Mouse (Mus musculus) lung, embryonic 14.5 days (tissue): ENCODE measurements around the gene Ms4a18. TPM values are rescaled to one million over a fixed set of nuclear protein-coding genes. Genes with fewer than 3 reads are reported as not detected.
A peak's percentile ranks its signal among the peaks of the same experiment; 100 is the strongest.

Experiments
- ATAC-seq: fragments of 200-750 bp; cut with Nextera tagmentation; 2 replicates; pipeline ENCODE4 v1.8.0; 2017; ENCODE audit warnings: mild to moderate bottlenecking, moderate TSS enrichment, moderate library complexity; ENCODE audit not compliant: insufficient read depth
- DNase-seq: peaks from one replicate; pipeline ENCODE4 v3.0.0-alpha.2; 2015
- H3K27ac ChIP-seq: fragments of 300-500 bp; sonication (generic); 2 replicates; pipeline ENCODE4 v1.5.1; 2014; ENCODE audit warnings: low read depth, mild to moderate bottlenecking, moderate library complexity
- H3K27me3 ChIP-seq: fragments of 300-500 bp; sonication (generic); 2 replicates; pipeline ENCODE4 v1.6.1; 2014; ENCODE audit warnings: low read length, control low read depth; ENCODE audit not compliant: insufficient read depth
- H3K36me3 ChIP-seq: fragments of 300-500 bp; sonication (generic); 2 replicates; pipeline ENCODE4 v1.6.1; 2014; ENCODE audit warnings: control low read depth; ENCODE audit not compliant: insufficient read depth
- H3K4me1 ChIP-seq: fragments of 300-500 bp; sonication (generic); 2 replicates; pipeline ENCODE4 v1.6.1; 2014; ENCODE audit warnings: antibody characterized with exemption, control low read depth; ENCODE audit not compliant: insufficient read depth
- H3K4me2 ChIP-seq: fragments of 300-500 bp; sonication (generic); 2 replicates; pipeline ENCODE4 v1.6.1; 2014; ENCODE audit warnings: mild to moderate bottlenecking
- H3K4me3 ChIP-seq: fragments of 300-500 bp; sonication (generic); 2 replicates; pipeline ENCODE4 v1.5.1; 2014; ENCODE audit warnings: low read depth, low read length
- H3K9ac ChIP-seq: fragments of 300-500 bp; sonication (generic); 2 replicates; pipeline ENCODE4 v1.6.1; 2014
- H3K9me3 ChIP-seq: fragments of 300-500 bp; sonication (generic); 2 replicates; pipeline ENCODE4 v1.6.1; 2016; ENCODE audit warnings: low read depth, low read length, control low read depth
- CTCF ChIP-seq: IDR thresholded peaks from 2 replicates; pipeline ENCODE4 v1.5.1; 2016; ENCODE audit warnings: antibody characterized with exemption, low read depth
- WGBS: fragments of 180-500 bp; shearing (Covaris S2); extraction: QIAGEN DNeasy Blood & Tissue Kit; methylation state at CpG from one replicate; pipeline ENCODE4 v1.1.7; 2014; 5-methylcytosine and 5-hydroxymethylcytosine counted together
- polyA plus RNA-seq: library from polyadenylated mRNA; unstranded; fragments of >200 nt; fragmentation: Nextera tagmentation; extraction: Ambion mirVana; gene quantifications from 2 replicates; pipeline ENCODE4 v1.2.1, GENCODE M21; 2014

Ms4a18 gene
- polyA plus RNA-seq, 1 experiment from 2014 or later = not detected

GRCm38 (mm10) chr19:10984551-10984950, 33.3 kb downstream of the Ms4a18 start:
- 72% methylated on average over 13 of the region's 13 CpGs for WGBS
- H3K4me1 ChIP-seq = no peaks in the 10 kb centered on the region
- TF ChIP-seq CTCF = 0 out of 2 replicates have a peak, but pooled peaks have one; percentile 19
- H3K36me3 ChIP-seq = no peaks in the 10 kb centered on the region
- no peak overlapping the region for H3K4me3 ChIP-seq
- H3K9me3 ChIP-seq = no peaks in the 10 kb centered on the region
- H3K27me3 ChIP-seq = no peaks in the 10 kb centered on the region
- no peak overlapping the region for H3K27ac ChIP-seq
- H3K9ac ChIP-seq = no peak overlapping the region
- DNase-seq (no peak), ATAC-seq (no peak)
- no peak overlapping the region for H3K4me2 ChIP-seq

DNA sequence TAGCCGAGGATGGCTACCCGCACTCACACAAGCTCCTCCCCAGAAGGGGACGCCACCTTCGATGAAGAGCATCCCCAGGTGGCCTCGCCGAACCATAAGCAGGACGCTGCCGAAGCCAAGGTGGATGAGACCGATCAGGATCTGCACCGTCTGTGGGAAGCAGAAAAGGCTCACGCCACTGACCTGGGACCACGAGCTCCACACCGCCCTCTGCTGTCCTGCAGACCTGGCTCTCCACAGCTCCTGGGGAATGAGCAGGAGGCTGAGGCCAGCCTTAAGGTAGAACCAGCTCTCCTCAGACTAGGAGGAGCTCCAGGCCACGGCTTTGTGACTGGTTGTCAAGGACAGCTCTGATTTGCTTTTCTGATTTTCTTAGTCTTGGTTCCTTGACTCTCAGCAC, 34.7 kb downstream of the Ms4a18 start:
- no peaks in the 10 kb centered on the region for H3K4me1 ChIP-seq
- ATAC-seq (no peak), DNase-seq (peak; percentile 44)
- peak; percentile 69 for TF ChIP-seq CTCF
- H3K9ac ChIP-seq = no peak overlapping the region
- peak overlapping the region; percentile 32; the same call in 1 of the 2 replicates for H3K4me2 ChIP-seq
- H3K36me3 ChIP-seq = no peaks in the 10 kb centered on the region
- WGBS = 23% methylated on average over 14 of the region's 14 CpGs
- no peak overlapping the region for H3K27ac ChIP-seq
- no peaks in the 10 kb centered on the region for H3K9me3 ChIP-seq
- no peaks in the 10 kb centered on the region for H3K27me3 ChIP-seq
- no peak overlapping the region for H3K4me3 ChIP-seq

DNA sequence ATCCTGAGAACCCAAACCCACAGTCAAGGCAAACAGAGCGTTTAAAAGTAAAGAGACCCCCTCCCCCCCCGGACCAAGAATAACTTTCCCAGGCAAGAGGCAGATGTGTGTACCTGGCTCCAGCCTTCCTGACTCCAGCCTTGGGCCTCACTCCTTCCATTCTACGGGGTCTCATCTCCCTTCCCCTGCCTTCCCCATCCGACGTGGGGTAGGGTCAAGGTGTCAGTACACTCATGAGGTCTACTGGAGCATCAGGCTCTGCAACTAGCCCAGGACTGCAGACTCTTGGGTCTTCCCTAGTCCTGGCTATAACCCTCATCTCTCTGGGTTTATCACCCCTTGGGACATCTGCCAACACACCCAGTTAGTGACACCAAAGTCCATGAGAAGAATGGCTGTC, 37.6 kb downstream of the Ms4a18 start:
- H3K36me3 ChIP-seq = no peaks in the 10 kb centered on the region
- ATAC-seq = 0 out of 2 replicates have a peak, but pooled peaks have one; percentile 11
- H3K9ac ChIP-seq = no peak overlapping the region
- no peaks in the 10 kb centered on the region for H3K4me1 ChIP-seq
- DNase-seq = no peak
- H3K27ac ChIP-seq = no peak overlapping the region
- H3K27me3 ChIP-seq = no peaks in the 10 kb centered on the region
- H3K9me3 ChIP-seq = no peaks in the 10 kb centered on the region
- WGBS = 82% methylated on average over 5 of the region's 5 CpGs
- no peak overlapping the region for H3K4me2 ChIP-seq
- no peak overlapping the region for H3K4me3 ChIP-seq
- no peak for TF ChIP-seq CTCF

DNA sequence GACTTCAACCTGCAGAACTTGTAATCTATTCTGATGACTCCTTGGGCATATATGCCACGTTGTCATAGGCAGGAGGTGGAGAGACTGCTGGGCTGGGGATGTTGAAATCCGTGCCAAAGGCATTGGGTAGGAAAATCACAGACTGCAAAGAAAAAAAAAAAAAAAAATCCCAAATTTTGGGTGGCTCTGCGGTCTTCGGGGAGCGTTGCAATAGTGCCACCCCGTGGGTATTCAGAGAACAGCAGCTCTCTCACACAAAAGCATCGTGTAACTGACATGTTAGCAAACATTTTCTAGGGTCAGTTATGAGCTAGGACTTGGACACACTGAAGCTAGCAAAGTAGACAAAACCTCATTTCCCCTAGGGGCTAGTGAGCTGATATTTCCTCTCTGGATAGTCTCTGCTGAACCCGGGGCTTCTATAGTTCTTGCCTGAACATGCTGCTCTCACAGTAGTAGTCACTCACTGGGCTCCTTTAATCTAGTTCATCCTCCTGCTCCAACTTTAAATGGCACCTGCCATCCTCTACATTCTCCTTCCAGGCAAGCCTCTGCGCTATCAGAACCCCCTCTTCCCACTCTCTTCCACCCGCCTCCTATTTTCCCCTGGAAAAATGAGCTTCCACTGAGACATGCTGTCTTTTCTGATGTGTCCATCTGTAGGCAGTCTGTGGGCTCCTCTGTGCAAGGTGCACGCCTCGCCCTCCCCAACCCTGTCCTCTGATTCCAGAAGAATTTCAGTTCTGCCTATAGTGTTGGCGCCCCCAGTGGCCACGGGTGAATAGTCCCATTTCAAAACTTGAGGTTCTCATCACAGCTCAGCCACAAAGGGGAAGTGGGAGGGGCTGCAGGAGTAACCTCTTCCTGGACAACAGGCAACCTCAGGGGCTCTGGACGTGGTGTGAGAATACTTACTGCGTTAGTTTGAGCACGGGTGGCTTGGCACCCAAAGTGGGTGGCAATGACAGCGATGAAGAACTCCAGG, 38.4 kb downstream of the Ms4a18 start:
- Histone ChIP-seq H3K4me3 (no peak overlapping the region), H3K27ac (no peak overlapping the region), H3K36me3 (no peaks in the 10 kb centered on the region), H3K9me3 (no peaks in the 10 kb centered on the region), H3K27me3 (no peaks in the 10 kb centered on the region), H3K4me1 (0 out of 2 replicates have a peak, but pooled peaks cover under 1% of the 10 kb centered on the region), H3K9ac (no peak overlapping the region), H3K4me2 (peak overlapping the region; percentile 40)
- DNase-seq = peak; percentile 86
- TF ChIP-seq CTCF = peak; percentile 83
- peak; percentile 53 for ATAC-seq
- 9% methylated on average over 18 of the region's 18 CpGs for WGBS

- Histone ChIP-seq H3K36me3 (no peaks in the 10 kb centered on the region), H3K27me3 (no peaks in the 10 kb centered on the region), H3K4me3 (no peak overlapping the region), H3K27ac (no peak overlapping the region), H3K4me2 (no peak overlapping the region), H3K4me1 (0 out of 2 replicates have a peak, but pooled peaks cover 9% of the 10 kb centered on the region), H3K9me3 (no peaks in the 10 kb centered on the region; the same call in 1 of the 2 replicates), H3K9ac (no peak overlapping the region)
- 38% methylated on average over 4 of the region's 4 CpGs for WGBS
- DNase-seq (peak; percentile 27), ATAC-seq (no peak)
- peak; percentile 46 for TF ChIP-seq CTCF
These were observed 41.5 kb downstream of the Ms4a18 start for GRCm38 (mm10) chr19:10976318-10976717.

- 78% methylated on average over 2 of the region's 2 CpGs for WGBS
- Histone ChIP-seq H3K9ac (no peak overlapping the region), H3K4me3 (no peak overlapping the region), H3K27ac (no peak overlapping the region), H3K36me3 (no peaks in the 10 kb centered on the region), H3K9me3 (no peaks in the 10 kb centered on the region; the same call in 1 of the 2 replicates), H3K4me1 (0 out of 2 replicates have a peak, but pooled peaks cover 9% of the 10 kb centered on the region), H3K4me2 (no peak overlapping the region), H3K27me3 (no peaks in the 10 kb centered on the region)
- ATAC-seq = no peak
- no peak for DNase-seq
- no peak for TF ChIP-seq CTCF
These were observed 42.6 kb downstream of the Ms4a18 start for GRCm38 (mm10) chr19:10975187-10975586.

DNA sequence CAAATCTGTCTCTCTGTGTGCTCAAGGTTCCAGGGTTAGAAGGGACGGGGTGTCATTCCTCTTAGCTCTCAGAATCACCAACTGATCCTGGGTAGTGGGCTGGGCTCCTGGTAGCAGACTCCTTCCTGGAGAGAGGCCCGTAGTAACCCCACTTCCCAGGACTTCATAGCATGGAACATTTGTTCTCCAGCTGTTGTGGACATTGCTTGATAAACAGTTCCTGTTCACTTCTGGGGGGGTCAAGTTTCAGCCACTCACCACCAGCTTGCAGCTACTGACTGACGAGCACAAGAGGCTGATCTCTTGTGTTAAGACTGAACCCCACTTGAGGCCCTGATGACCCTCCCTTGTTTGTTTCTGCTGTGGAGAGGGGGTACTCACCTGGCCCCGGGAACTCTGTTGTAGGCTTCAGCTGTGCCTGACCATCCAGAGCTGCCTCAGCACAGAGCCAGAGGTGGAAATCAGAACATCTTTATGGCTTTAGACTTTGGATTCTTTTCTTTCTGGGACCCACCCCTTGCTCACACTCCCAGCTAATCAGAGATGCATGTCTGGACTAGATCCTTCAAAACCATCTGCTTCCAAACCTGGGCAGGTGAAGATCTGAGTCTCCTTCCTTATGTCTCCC, 43.5 kb downstream of the Ms4a18 start, which contains the start of gene Ms4a10:
Ms4a10 (minus strand) TSS at position 433 of the 628 bp plus-strand sequence.
- ATAC-seq (peak; percentile 44; the same call in 1 of the 2 replicates), DNase-seq (peak; percentile 46)

More for the DNA sequence above, 43.5 kb downstream of the Ms4a18 start, which contains the start of gene Ms4a10:
- Histone ChIP-seq H3K36me3 (no peaks in the 10 kb centered on the region), H3K9me3 (no peaks in the 10 kb centered on the region; the same call in 1 of the 2 replicates), H3K27ac (no peak within 1 kb of the TSS), H3K4me1 (0 out of 2 replicates have a peak, but pooled peaks cover 9% of the 10 kb centered on the region), H3K4me2 (no peak within 1 kb of the TSS), H3K9ac (no peak within 1 kb of the TSS), H3K27me3 (no peaks in the 10 kb centered on the region), H3K4me3 (no peak within 1 kb of the TSS)
- TF ChIP-seq CTCF = no peak
- WGBS = 18% methylated on average over 4 of the region's 4 CpGs
